Mouse (Mus musculus) liver, postnatal 0 days (tissue): ENCODE results near the gene Pde5a.

Experiments
- CTCF ChIP-seq: sonication (generic); IDR thresholded peaks from 2 replicates; pipeline ENCODE4 v1.5.1; 2016; ENCODE audit warnings: antibody characterized with exemption, low read depth
- EP300 ChIP-seq: IDR thresholded peaks from 2 replicates; pipeline ENCODE4 v1.6.1; 2016; ENCODE audit warnings: antibody characterized with exemption, low read depth, mild to moderate bottlenecking

- TF ChIP-seq CTCF (peak; percentile 18; the same call in 1 of the 2 replicates), EP300 (no peak)
Measured at GRCm38 (mm10) chr3:122784245-122784644, 55.5 kb downstream of the Pde5a start.
